Mouse (Mus musculus): ENCODE measurements around the gene Ebf1. TPM values are rescaled to one million over a fixed set of nuclear protein-coding genes. Genes with fewer than 3 reads are reported as not detected.

The Ebf1 gene
- polyA plus RNA-seq, 1 experiment from 2014 or later: 43.7 TPM

GRCm38 (mm10) chr11:44654340-44655019 is 37.4 kb downstream of the Ebf1 start:
- ATAC-seq: no peak
- Histone ChIP-seq H3K27me3 (replicated peaks; ENCODE audit: control insufficient read depth, insufficient read depth, low read length) (peaks cover 54% of the 10 kb centered on the region), H3K27ac (ENCODE audit: low read length) (no peak overlapping the region), H3K4me1 (replicated peaks; ENCODE audit: control insufficient read depth, insufficient read depth, low read length) (no peaks in the 10 kb centered on the region), H3K9me3 (ENCODE audit: control insufficient read depth, low read length) (no peaks in the 10 kb centered on the region), H3K4me3 (replicated peaks; ENCODE audit: low read length) (no peak overlapping the region), H3K4me2 (ENCODE audit: low read length) (no peak overlapping the region), H3K9ac (replicated peaks; ENCODE audit: low read depth, low read length) (no peak overlapping the region), H3K36me3 (ENCODE audit: control insufficient read depth, insufficient read depth) (no peaks in the 10 kb centered on the region)
- 11% methylated on average over 8 of the region's 8 CpGs for whole genome bisulfite sequencing

- no peaks in the 10 kb centered on the region for H3K36me3 ChIP-seq (ENCODE audit: control insufficient read depth, insufficient read depth)
- H3K4me2 ChIP-seq (ENCODE audit: low read length): no peak overlapping the region
- no peak overlapping the region for H3K9ac ChIP-seq (replicated peaks; ENCODE audit: low read depth, low read length)
- no peaks in the 10 kb centered on the region for H3K9me3 ChIP-seq (ENCODE audit: control insufficient read depth, low read length)
- no peak overlapping the region for H3K4me3 ChIP-seq (replicated peaks; ENCODE audit: low read length)
- no peak overlapping the region for H3K27ac ChIP-seq (ENCODE audit: low read length)
- no peak for ATAC-seq
- WGBS: 37% methylated on average over 5 of the region's 5 CpGs
- no peaks in the 10 kb centered on the region for H3K4me1 ChIP-seq (replicated peaks; ENCODE audit: control insufficient read depth, insufficient read depth, low read length)
- peaks cover 53% of the 10 kb centered on the region for H3K27me3 ChIP-seq (replicated peaks; ENCODE audit: control insufficient read depth, insufficient read depth, low read length)
These were observed 38.4 kb downstream of the Ebf1 start for GRCm38 (mm10) chr11:44655468-44655867.

GRCm38 (mm10) chr11:44656916-44657315 is 39.8 kb downstream of the Ebf1 start:
- Histone ChIP-seq H3K9me3 (ENCODE audit: control insufficient read depth, low read length) (no peaks in the 10 kb centered on the region), H3K27me3 (replicated peaks; ENCODE audit: control insufficient read depth, insufficient read depth, low read length) (peaks cover 53% of the 10 kb centered on the region), H3K4me2 (ENCODE audit: low read length) (no peak overlapping the region), H3K27ac (ENCODE audit: low read length) (no peak overlapping the region), H3K9ac (replicated peaks; ENCODE audit: low read depth, low read length) (no peak overlapping the region), H3K4me1 (replicated peaks; ENCODE audit: control insufficient read depth, insufficient read depth, low read length) (no peaks in the 10 kb centered on the region), H3K4me3 (replicated peaks; ENCODE audit: low read length) (no peak overlapping the region), H3K36me3 (ENCODE audit: control insufficient read depth, insufficient read depth) (no peaks in the 10 kb centered on the region)
- ATAC-seq: peak; percentile 58

GRCm38 (mm10) chr11:44657833-44658395 is 40.8 kb downstream of the Ebf1 start:
- H3K4me3 ChIP-seq (replicated peaks; ENCODE audit: low read length): no peak overlapping the region
- H3K27me3 ChIP-seq (replicated peaks; ENCODE audit: control insufficient read depth, insufficient read depth, low read length): peaks cover 50% of the 10 kb centered on the region
- H3K9me3 ChIP-seq (ENCODE audit: control insufficient read depth, low read length): no peaks in the 10 kb centered on the region
- H3K4me2 ChIP-seq (ENCODE audit: low read length): no peak overlapping the region
- no peak overlapping the region for H3K27ac ChIP-seq (ENCODE audit: low read length)
- WGBS: 58% methylated on average over 6 of the region's 6 CpGs
- ATAC-seq: no peak
- H3K4me1 ChIP-seq (replicated peaks; ENCODE audit: control insufficient read depth, insufficient read depth, low read length): no peaks in the 10 kb centered on the region
- no peak overlapping the region for H3K9ac ChIP-seq (replicated peaks; ENCODE audit: low read depth, low read length)
- no peaks in the 10 kb centered on the region for H3K36me3 ChIP-seq (ENCODE audit: control insufficient read depth, insufficient read depth)

- no peak for ATAC-seq
- peaks cover 58% of the 10 kb centered on the region for H3K27me3 ChIP-seq (replicated peaks; ENCODE audit: control insufficient read depth, insufficient read depth, low read length)
- 91% methylated on average over 5 of the region's 5 CpGs for WGBS
These were observed 44.8 kb downstream of the Ebf1 start for GRCm38 (mm10) chr11:44661875-44662274.

GRCm38 (mm10) chr11:44663609-44664141 is 46.6 kb downstream of the Ebf1 start:
- Histone ChIP-seq H3K4me2 (ENCODE audit: low read length) (no peak overlapping the region), H3K36me3 (ENCODE audit: control insufficient read depth, insufficient read depth) (no peaks in the 10 kb centered on the region), H3K4me1 (replicated peaks; ENCODE audit: control insufficient read depth, insufficient read depth, low read length) (peaks cover 10% of the 10 kb centered on the region), H3K27me3 (replicated peaks; ENCODE audit: control insufficient read depth, insufficient read depth, low read length) (peaks cover 57% of the 10 kb centered on the region), H3K9me3 (ENCODE audit: control insufficient read depth, low read length) (no peaks in the 10 kb centered on the region), H3K9ac (replicated peaks; ENCODE audit: low read depth, low read length) (no peak overlapping the region), H3K4me3 (replicated peaks; ENCODE audit: low read length) (no peak overlapping the region), H3K27ac (ENCODE audit: low read length) (no peak overlapping the region)
- ATAC-seq: no peak
- WGBS: 54% methylated on average over 4 of the region's 4 CpGs

More at GRCm38 (mm10) chr11:44661875-44662274, 44.8 kb downstream of the Ebf1 start:
- Histone ChIP-seq H3K4me1 (replicated peaks; ENCODE audit: control insufficient read depth, insufficient read depth, low read length) (peaks cover 10% of the 10 kb centered on the region), H3K27ac (ENCODE audit: low read length) (no peak overlapping the region), H3K9ac (replicated peaks; ENCODE audit: low read depth, low read length) (no peak overlapping the region), H3K4me3 (replicated peaks; ENCODE audit: low read length) (no peak overlapping the region), H3K36me3 (ENCODE audit: control insufficient read depth, insufficient read depth) (no peaks in the 10 kb centered on the region), H3K4me2 (ENCODE audit: low read length) (no peak overlapping the region), H3K9me3 (ENCODE audit: control insufficient read depth, low read length) (no peaks in the 10 kb centered on the region)

- Histone ChIP-seq H3K36me3 (ENCODE audit: control insufficient read depth, insufficient read depth) (no peaks in the 10 kb centered on the region), H3K9me3 (ENCODE audit: control insufficient read depth, low read length) (no peaks in the 10 kb centered on the region), H3K4me3 (replicated peaks; ENCODE audit: low read length) (peak overlapping the region; percentile 22), H3K4me1 (replicated peaks; ENCODE audit: control insufficient read depth, insufficient read depth, low read length) (peaks cover 10% of the 10 kb centered on the region), H3K27me3 (replicated peaks; ENCODE audit: control insufficient read depth, insufficient read depth, low read length) (peaks cover 52% of the 10 kb centered on the region), H3K27ac (ENCODE audit: low read length) (no peak overlapping the region), H3K4me2 (ENCODE audit: low read length) (peak overlapping the region; percentile 41), H3K9ac (replicated peaks; ENCODE audit: low read depth, low read length) (peak overlapping the region; percentile 26; the same call in 1 of the 2 replicates)
- 3% methylated on average over 18 of the region's 18 CpGs for WGBS
- ATAC-seq: peak; percentile 68
These were observed 48.1 kb downstream of the Ebf1 start for GRCm38 (mm10) chr11:44665156-44665682.

- peaks cover 10% of the 10 kb centered on the region for H3K4me1 ChIP-seq (replicated peaks; ENCODE audit: control insufficient read depth, insufficient read depth, low read length)
- no peak overlapping the region for H3K27ac ChIP-seq (ENCODE audit: low read length)
- H3K4me2 ChIP-seq (ENCODE audit: low read length): no peak overlapping the region
- H3K9me3 ChIP-seq (ENCODE audit: control insufficient read depth, low read length): no peaks in the 10 kb centered on the region
- ATAC-seq: peak; percentile 10; the same call in 1 of the 2 replicates
- peaks cover 53% of the 10 kb centered on the region for H3K27me3 ChIP-seq (replicated peaks; ENCODE audit: control insufficient read depth, insufficient read depth, low read length)
- no peak overlapping the region for H3K9ac ChIP-seq (replicated peaks; ENCODE audit: low read depth, low read length)
- H3K4me3 ChIP-seq (replicated peaks; ENCODE audit: low read length): no peak overlapping the region
- no peaks in the 10 kb centered on the region for H3K36me3 ChIP-seq (ENCODE audit: control insufficient read depth, insufficient read depth)
- 31% methylated on average over 7 of the region's 7 CpGs for WGBS
These were observed 48.8 kb downstream of the Ebf1 start for GRCm38 (mm10) chr11:44665741-44666531.

- Histone ChIP-seq H3K4me3 (replicated peaks; ENCODE audit: low read length) (no peak overlapping the region), H3K36me3 (ENCODE audit: control insufficient read depth, insufficient read depth) (no peaks in the 10 kb centered on the region), H3K9ac (replicated peaks; ENCODE audit: low read depth, low read length) (no peak overlapping the region), H3K27ac (ENCODE audit: low read length) (no peak overlapping the region), H3K4me1 (replicated peaks; ENCODE audit: control insufficient read depth, insufficient read depth, low read length) (peaks cover 10% of the 10 kb centered on the region), H3K27me3 (replicated peaks; ENCODE audit: control insufficient read depth, insufficient read depth, low read length) (peaks cover 49% of the 10 kb centered on the region), H3K9me3 (ENCODE audit: control insufficient read depth, low read length) (no peaks in the 10 kb centered on the region), H3K4me2 (ENCODE audit: low read length) (no peak overlapping the region)
- 57% methylated on average over 4 of the region's 4 CpGs for WGBS
- no peak for ATAC-seq
These were observed 49.6 kb downstream of the Ebf1 start for GRCm38 (mm10) chr11:44666741-44667140.
